Mouse (Mus musculus) limb, embryonic 14.5 days (tissue): Measurements from ENCODE around the gene Apold1. TPM values are rescaled to one million over a fixed set of nuclear protein-coding genes. Genes with fewer than 3 reads are reported as not detected.

Experiments
- ATAC-seq: fragments of 200-750 bp; cut with Nextera tagmentation; 2 replicates; pipeline ENCODE4 v1.8.0; 2017; ENCODE audit warnings: low read depth, moderate number of reproducible peaks, moderate TSS enrichment; ENCODE audit not compliant: low FRiP score
- DNase-seq: peaks from one replicate; pipeline ENCODE4 v3.0.0-alpha.2; 2015; ENCODE audit warnings: low spot score
- H3K27ac ChIP-seq: fragments of 300-500 bp; sonication (generic); replicated peaks from 2 replicates; pipeline ENCODE4 v1.5.1; 2014; ENCODE audit warnings: low read depth, mild to moderate bottlenecking, low read length, moderate library complexity, mixed read lengths
- H3K27me3 ChIP-seq: fragments of 300-500 bp; sonication (generic); 2 replicates; pipeline ENCODE4 v1.6.1; 2014; ENCODE audit warnings: low read length, mixed read lengths; ENCODE audit not compliant: control insufficient read depth, insufficient read depth
- H3K36me3 ChIP-seq: fragments of 300-500 bp; sonication (generic); 2 replicates; pipeline ENCODE4 v1.6.1; 2014; ENCODE audit warnings: mild to moderate bottlenecking, low read length, moderate library complexity, mixed read lengths; ENCODE audit not compliant: control insufficient read depth, insufficient read depth
- H3K4me1 ChIP-seq: fragments of 300-500 bp; sonication (generic); 2 replicates; pipeline ENCODE4 v1.6.1; 2014; ENCODE audit warnings: antibody characterized with exemption, low read length, mixed read lengths; ENCODE audit not compliant: control insufficient read depth, insufficient read depth
- H3K4me2 ChIP-seq: fragments of 300-500 bp; sonication (generic); replicated peaks from 2 replicates; pipeline ENCODE4 v1.6.1; 2014; ENCODE audit warnings: low read depth, mild to moderate bottlenecking, low read length, moderate library complexity; ENCODE audit not compliant: severe bottlenecking
- H3K4me3 ChIP-seq: fragments of 300-500 bp; sonication (generic); replicated peaks from 2 replicates; pipeline ENCODE4 v1.5.1; 2014; ENCODE audit warnings: low read length
- H3K9ac ChIP-seq: fragments of 300-500 bp; sonication (generic); 2 replicates; pipeline ENCODE4 v1.6.1; 2014; ENCODE audit warnings: mild to moderate bottlenecking, low read depth, low read length, moderate library complexity; ENCODE audit not compliant: severe bottlenecking
- H3K9me3 ChIP-seq: fragments of 300-500 bp; sonication (generic); 2 replicates; pipeline ENCODE4 v1.6.1; 2016; ENCODE audit warnings: low read length; ENCODE audit not compliant: control insufficient read depth
- POLR2A ChIP-seq: fragments of 200-500 bp; IDR thresholded peaks from 2 replicates; pipeline ENCODE4 v1.8.0; 2012; ENCODE audit warnings: inconsistent platforms, mild to moderate bottlenecking, moderate library complexity, borderline replicate concordance; ENCODE audit not compliant: insufficient read depth, insufficient read length; ENCODE audit errors: extremely low read depth
- WGBS: fragments of 180-500 bp; shearing (Covaris S2); extraction: QIAGEN DNeasy Blood & Tissue Kit; methylation state at CpG from one replicate; pipeline ENCODE4 v1.1.7; 2014; 5-methylcytosine and 5-hydroxymethylcytosine counted together
- polyA plus RNA-seq, 2 experiments: library from polyadenylated mRNA; depleted of rRNA in 1 of 2; stranded (reverse) in 1 of 2; unstranded in 1 of 2; fragments of >200 nt; fragmentation: Nextera tagmentation in 1 of 2; extraction: Ambion mirVana in 1 of 2; gene quantifications; 2 replicates each; pipeline versions ENCODE4 v1.2.1 to v1.2.3; 2012 to 2014

Gene Apold1
- polyA plus RNA-seq, 2 experiments: 2.7 to 4.9 TPM

GRCm38 (mm10) chr6:134949241-134949640 lies 32.3 kb upstream of the Apold1 start:
- 88% methylated on average over 3 of the region's 3 CpGs for WGBS

DNA sequence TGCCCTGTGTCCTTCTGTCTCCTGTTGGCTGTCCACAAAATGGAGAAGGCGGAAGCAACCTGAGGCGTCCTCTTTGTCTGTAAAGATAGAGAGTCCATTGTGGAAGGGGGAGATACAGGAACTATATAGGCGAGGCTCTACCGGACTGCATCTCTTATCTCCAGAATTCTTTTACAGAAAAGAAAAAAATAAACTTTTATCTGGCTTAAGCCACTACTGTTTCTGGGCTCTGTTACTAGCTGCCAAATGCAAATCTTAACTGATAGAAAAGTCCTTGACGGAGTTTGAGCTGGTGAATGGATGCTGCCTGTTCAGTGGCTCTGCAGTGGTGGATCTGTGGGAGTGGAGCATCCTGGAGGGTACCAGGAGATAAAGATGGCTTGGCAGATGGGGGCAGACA lies 30.2 kb upstream of the Apold1 start:
- 91% methylated on average over 5 of the region's 5 CpGs for WGBS
- Histone ChIP-seq H3K36me3 (no peaks in the 10 kb centered on the region), H3K27me3 (no peaks in the 10 kb centered on the region), H3K4me1 (no peaks in the 10 kb centered on the region), H3K27ac (no peak overlapping the region), H3K9ac (no peak overlapping the region), H3K9me3 (no peaks in the 10 kb centered on the region), H3K4me2 (no peak overlapping the region), H3K4me3 (no peak overlapping the region)
- no peak for ATAC-seq
- no peak for DNase-seq
- no peak for TF ChIP-seq POLR2A

More at GRCm38 (mm10) chr6:134949241-134949640, 32.3 kb upstream of the Apold1 start:
- Histone ChIP-seq H3K4me3 (no peak overlapping the region), H3K9me3 (no peaks in the 10 kb centered on the region), H3K36me3 (no peaks in the 10 kb centered on the region), H3K27ac (no peak overlapping the region), H3K4me2 (no peak overlapping the region), H3K27me3 (no peaks in the 10 kb centered on the region), H3K4me1 (no peaks in the 10 kb centered on the region), H3K9ac (no peak overlapping the region)
- DNase-seq: no peak
- no peak for ATAC-seq
- TF ChIP-seq POLR2A: no peak

GRCm38 (mm10) chr6:134953976-134954375 lies 27.5 kb upstream of the Apold1 start:
- no peak overlapping the region for H3K9ac ChIP-seq
- no peak for ATAC-seq
- H3K27ac ChIP-seq: no peak overlapping the region
- no peak overlapping the region for H3K4me2 ChIP-seq
- WGBS: 66% methylated on average over 11 of the region's 11 CpGs
- no peak overlapping the region for H3K4me3 ChIP-seq
- H3K9me3 ChIP-seq: no peaks in the 10 kb centered on the region
- no peak for DNase-seq
- H3K27me3 ChIP-seq: no peaks in the 10 kb centered on the region
- TF ChIP-seq POLR2A: no peak
- H3K4me1 ChIP-seq: no peaks in the 10 kb centered on the region
- H3K36me3 ChIP-seq: no peaks in the 10 kb centered on the region

DNA sequence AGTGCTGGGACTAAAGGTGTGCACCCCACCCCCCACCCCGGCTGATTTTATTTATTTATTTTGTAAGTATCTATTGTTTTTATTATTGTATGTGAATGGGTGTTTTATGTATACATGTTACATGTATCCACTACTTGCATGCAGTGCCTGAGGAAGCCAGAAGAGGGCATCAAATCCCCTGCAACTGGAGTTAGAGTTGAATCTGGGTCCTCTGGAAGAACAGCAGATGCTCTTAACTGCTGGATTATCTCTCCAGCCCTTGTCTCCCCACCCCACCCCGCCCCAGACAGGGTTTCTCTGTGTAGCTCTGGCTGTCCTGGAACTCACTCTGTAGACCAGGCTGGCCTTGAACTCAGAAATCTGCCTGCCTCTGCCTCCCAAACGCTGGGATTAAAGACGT lies 25.1 kb upstream of the Apold1 start:
- Histone ChIP-seq H3K4me1 (no peaks in the 10 kb centered on the region), H3K27me3 (no peaks in the 10 kb centered on the region), H3K4me2 (no peak overlapping the region), H3K9me3 (no peaks in the 10 kb centered on the region), H3K36me3 (no peaks in the 10 kb centered on the region), H3K4me3 (no peak overlapping the region), H3K9ac (no peak overlapping the region), H3K27ac (no peak overlapping the region)
- no peak for DNase-seq
- no peak for ATAC-seq
- WGBS: 81% methylated on average over 4 of the region's 4 CpGs
- no peak for TF ChIP-seq POLR2A

DNA sequence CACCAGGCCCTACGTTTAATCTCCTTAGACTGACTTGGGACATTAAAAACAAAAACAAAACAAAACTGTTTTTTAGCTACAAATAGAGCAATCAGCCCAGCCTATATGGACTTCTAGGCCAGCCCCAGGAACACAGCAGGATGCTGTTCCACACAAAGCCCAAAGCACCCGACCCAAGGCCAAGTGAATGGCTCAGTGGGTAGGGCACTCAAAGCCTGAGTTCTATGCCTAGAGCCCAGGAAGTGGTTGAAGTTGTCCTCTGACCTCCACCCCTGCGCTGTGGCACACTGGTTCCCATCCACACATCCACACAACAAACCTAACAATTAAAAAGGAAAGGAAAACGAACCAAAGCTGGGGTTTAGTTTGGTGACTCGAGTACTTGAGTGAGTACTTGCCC lies 20.2 kb upstream of the Apold1 start:
- no peaks in the 10 kb centered on the region for H3K27me3 ChIP-seq
- H3K4me1 ChIP-seq: no peaks in the 10 kb centered on the region
- ATAC-seq (no peak), DNase-seq (no peak)
- 58% methylated on average over 5 of the region's 5 CpGs for WGBS
- H3K9ac ChIP-seq: no peak overlapping the region
- H3K4me3 ChIP-seq: no peak overlapping the region
- no peaks in the 10 kb centered on the region for H3K9me3 ChIP-seq
- no peaks in the 10 kb centered on the region for H3K36me3 ChIP-seq
- H3K27ac ChIP-seq: no peak overlapping the region
- no peak overlapping the region for H3K4me2 ChIP-seq
- no peak for TF ChIP-seq POLR2A
